Mouse (Mus musculus) ES-E14 (cell line): ENCODE measurements around the gene Aff1. TPM values are rescaled to one million over a fixed set of nuclear protein-coding genes. Genes with fewer than 3 reads are reported as not detected.

Experiments used
- DNase-seq: peaks from one replicate; pipeline ENCODE4 v3.0.0-alpha.2; 2013; ENCODE audit warnings: low read depth, low spot score
- H3K27ac ChIP-seq: 2 replicates; pipeline ENCODE4 v1.5.1; 2012; ENCODE audit warnings: low read depth, mild to moderate bottlenecking, low read length, moderate library complexity, mixed read lengths; ENCODE audit not compliant: poor library complexity, insufficient read depth, severe bottlenecking
- H3K36me3 ChIP-seq: 2 replicates; pipeline ENCODE4 v1.6.1; 2012; ENCODE audit warnings: mild to moderate bottlenecking, low read length, moderate library complexity, mixed read lengths; ENCODE audit not compliant: control insufficient read depth, poor library complexity, insufficient read depth, severe bottlenecking
- H3K4me1 ChIP-seq, 2 experiments: fragments of 150-350 bp in 1 of 2; sonication (generic) in 1 of 2; 2 replicates each; pipeline ENCODE4 v1.6.1; 2012; ENCODE audit warnings: low read length in 2 of 2, mild to moderate bottlenecking in 1 of 2, mixed read lengths in 1 of 2; ENCODE audit not compliant: control insufficient read depth in 2 of 2, insufficient read depth in 2 of 2, poor library complexity in 1 of 2
- H3K4me3 ChIP-seq, 2 experiments: fragments of 150-350 bp in 1 of 2; sonication (generic) in 1 of 2; 2 replicates each; pipeline ENCODE4 v1.5.1; 2012; ENCODE audit warnings: low read length in 2 of 2, low read depth in 1 of 2, mild to moderate bottlenecking in 1 of 2, mixed read lengths in 1 of 2; ENCODE audit not compliant: insufficient read depth in 1 of 2, poor library complexity in 1 of 2, severe bottlenecking in 1 of 2
- H3K9ac ChIP-seq: 2 replicates; pipeline ENCODE4 v1.6.1; 2012; ENCODE audit warnings: low read depth, mild to moderate bottlenecking, low read length, mixed read lengths; ENCODE audit not compliant: poor library complexity, insufficient read depth, severe bottlenecking
- H3K9me3 ChIP-seq: fragments of 150-350 bp; sonication (generic); 2 replicates; pipeline ENCODE4 v1.6.1; 2012; ENCODE audit warnings: low read depth, mild to moderate bottlenecking, low read length; ENCODE audit not compliant: control insufficient read depth, insufficient read depth
- CHD2 ChIP-seq: IDR thresholded peaks from 2 replicates; pipeline ENCODE4 v1.6.1; 2014; ENCODE audit warnings: mild to moderate bottlenecking, low read depth, low read length, inconsistent platforms
- HCFC1 ChIP-seq: IDR thresholded peaks from 2 replicates; pipeline ENCODE4 v1.6.1; 2012; ENCODE audit warnings: low read length, inconsistent platforms, borderline replicate concordance; ENCODE audit not compliant: insufficient read depth
- MAFK ChIP-seq: IDR thresholded peaks from 2 replicates; pipeline ENCODE4 v1.6.1; 2014; ENCODE audit warnings: mild to moderate bottlenecking, low read depth, low read length, inconsistent platforms; ENCODE audit not compliant: insufficient read depth
- ZC3H11A ChIP-seq: IDR thresholded peaks from 2 replicates; pipeline ENCODE4 v1.6.1; 2012; ENCODE audit warnings: low read depth, mild to moderate bottlenecking, inconsistent platforms, low read length, borderline replicate concordance
- ZNF384 ChIP-seq: IDR thresholded peaks from 2 replicates; pipeline ENCODE4 v1.6.1; 2012; ENCODE audit warnings: low read depth, low read length, inconsistent platforms
- in situ Hi-C, 2 experiments: fragments of 600-800 bp; cut with MboI; formaldehyde crosslinking; loops; one replicate each; pipeline ENCODE4 v1.15.1; 2025; ENCODE audit warnings: low sequenced_read_pairs in 2 of 2, inconsistent platforms in 1 of 2; ENCODE audit not compliant: unreplicated experiment in 2 of 2
- total RNA-seq: library from RNA; depleted of rRNA; stranded (reverse); fragments of 300-350 nt; gene quantifications from 2 replicates; pipeline ENCODE4 v1.2.3, GENCODE M21; 2012

Aff1 gene
- total RNA-seq, 1 experiment: 26.0 TPM

DNA sequence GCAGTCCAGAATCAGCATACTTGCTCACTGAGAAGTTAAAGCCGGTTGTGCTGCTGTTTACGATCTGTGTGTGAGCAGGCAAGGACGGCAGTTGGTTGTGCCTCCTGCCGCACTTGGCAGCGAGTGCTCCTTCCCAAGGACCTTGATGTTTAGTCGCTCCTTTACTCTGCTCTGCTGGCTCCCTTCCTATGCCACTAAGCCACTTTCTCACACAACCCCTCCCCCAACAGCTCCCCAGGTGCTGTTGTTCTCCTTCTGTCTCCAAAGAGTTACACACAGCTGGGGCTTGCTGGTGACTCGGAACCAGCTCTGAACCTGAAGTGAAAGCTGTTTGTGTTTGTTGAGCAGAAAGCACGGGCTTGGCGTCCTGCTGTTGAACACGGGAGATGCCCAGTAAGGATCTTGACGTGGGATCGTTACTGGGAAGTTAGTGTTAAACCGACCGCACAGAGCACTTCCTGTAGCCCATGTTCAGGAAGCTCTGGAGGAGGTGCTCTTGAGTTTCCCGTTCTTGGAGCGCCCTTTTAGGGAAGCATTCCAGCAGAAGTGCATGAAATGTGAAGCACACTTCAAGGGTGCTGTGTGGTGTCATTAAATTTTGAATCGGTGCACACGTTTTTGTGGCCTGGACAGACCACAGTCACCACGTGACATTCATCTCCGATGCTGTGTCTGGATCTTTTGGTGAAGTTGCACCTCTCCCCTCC, 68.4 kb downstream of the Aff1 start:
- Histone ChIP-seq H3K9me3 (no peaks in the 10 kb centered on the region), H3K36me3 (no peaks in the 10 kb centered on the region), H3K9ac (peak overlapping the region; percentile 54), H3K4me1 (peaks cover 9 to 32% of the 10 kb centered on the region in 2 experiments), H3K27ac (peak overlapping the region; percentile 16), H3K4me3 (peak overlapping the region; percentile 53 to 64)
- TF ChIP-seq HCFC1 (peak; percentile 40; the same call in 1 of the 2 replicates), CHD2 (no peak), MAFK (no peak), ZC3H11A (no peak), ZNF384 (no peak)
- in situ Hi-C loops: no loop called here
- DNase-seq: no peak

DNA sequence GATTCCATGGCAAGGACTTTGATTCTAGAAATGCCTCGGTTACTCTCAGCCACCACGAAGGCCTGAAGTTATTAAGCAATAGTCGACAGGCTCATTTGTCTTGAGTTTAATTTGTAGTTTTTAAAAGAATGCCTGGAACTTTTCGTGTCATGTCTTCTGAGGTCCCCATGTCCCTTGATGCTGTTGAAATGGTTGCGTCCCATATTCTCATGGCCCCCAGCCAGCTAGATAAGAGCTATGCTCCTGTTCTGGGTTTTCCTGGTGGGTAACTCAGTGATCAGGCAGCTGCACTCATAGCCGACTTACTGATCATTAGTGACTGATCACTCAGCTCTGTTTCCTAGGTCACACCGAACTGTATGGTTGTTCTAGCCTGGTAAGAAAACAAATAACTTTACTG, 69.6 kb downstream of the Aff1 start:
- Histone ChIP-seq H3K27ac (no peak overlapping the region), H3K9ac (no peak overlapping the region), H3K4me1 (peaks cover 6 to 27% of the 10 kb centered on the region in 2 experiments), H3K9me3 (no peaks in the 10 kb centered on the region), H3K4me3 (no peak overlapping the region), H3K36me3 (no peaks in the 10 kb centered on the region)
- no peak for DNase-seq
- in situ Hi-C loops: no loop called here
- TF ChIP-seq MAFK (no peak), HCFC1 (no peak), ZC3H11A (no peak), ZNF384 (no peak), CHD2 (no peak)

DNA sequence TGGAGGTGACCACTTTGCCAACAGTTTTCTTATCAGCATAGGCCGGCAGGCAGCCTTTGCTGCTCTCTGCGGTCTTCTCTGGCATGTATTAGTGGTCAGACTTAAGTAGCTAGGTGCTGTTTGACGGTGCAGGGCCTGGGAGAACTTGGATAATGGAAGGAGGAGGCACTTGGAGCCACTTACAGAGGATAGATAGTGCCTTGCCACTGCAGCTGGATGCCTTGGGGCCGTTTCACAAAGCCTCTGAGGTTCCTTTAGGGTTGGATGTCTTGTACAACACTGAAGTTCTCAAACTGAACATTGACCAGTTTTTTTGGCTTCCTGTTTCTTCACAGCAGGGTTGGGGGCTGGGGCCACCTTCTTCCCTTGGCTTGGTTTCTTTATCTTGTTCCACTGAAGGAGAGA, 70.7 kb downstream of the Aff1 start:
- Histone ChIP-seq H3K4me3 (no peak overlapping the region), H3K9ac (no peak overlapping the region), H3K9me3 (no peaks in the 10 kb centered on the region), H3K27ac (no peak overlapping the region), H3K36me3 (0 out of 2 replicates have a peak, but pooled peaks cover 2% of the 10 kb centered on the region), H3K4me1 (peaks cover 6 to 20% of the 10 kb centered on the region in 2 experiments; a peak in 3 of 4 replicates)
- DNase-seq: no peak
- TF ChIP-seq ZC3H11A (no peak), ZNF384 (no peak), MAFK (no peak), HCFC1 (no peak), CHD2 (no peak)
- in situ Hi-C loops: no loop called here

DNA sequence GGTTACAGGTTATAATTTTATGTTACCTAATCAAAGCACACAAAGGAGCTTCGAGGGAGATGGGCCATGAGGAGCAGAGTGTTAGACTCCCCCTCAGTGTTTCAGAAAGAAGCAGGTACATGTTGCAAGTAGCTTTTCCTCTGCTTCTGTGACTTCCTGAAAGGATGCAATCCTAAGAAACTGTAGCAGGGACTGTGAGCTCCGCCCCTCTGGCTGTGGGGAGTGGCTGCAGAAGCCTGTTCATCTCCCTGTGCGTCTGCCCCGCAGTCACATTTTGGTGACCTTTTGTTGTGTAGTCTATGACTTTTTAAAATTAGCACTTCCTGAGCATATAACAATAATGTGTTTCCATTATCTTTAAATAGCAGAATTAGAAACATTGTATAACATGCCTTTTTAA, 73.2 kb downstream of the Aff1 start:
- no peak for DNase-seq
- Histone ChIP-seq H3K36me3 (0 out of 2 replicates have a peak, but pooled peaks cover 2% of the 10 kb centered on the region), H3K9me3 (no peaks in the 10 kb centered on the region), H3K27ac (no peak overlapping the region), H3K9ac (no peak overlapping the region), H3K4me1 (peaks cover 0 to 6% of the 10 kb centered on the region in 2 experiments; a peak in 1 of 4 replicates), H3K4me3 (no peak overlapping the region)
- TF ChIP-seq ZNF384 (no peak), ZC3H11A (no peak), HCFC1 (no peak), CHD2 (no peak), MAFK (no peak)
- in situ Hi-C loops: no loop called here
